Mouse (Mus musculus): ENCODE data around the gene Adam23.

The Adam23 gene

DNA sequence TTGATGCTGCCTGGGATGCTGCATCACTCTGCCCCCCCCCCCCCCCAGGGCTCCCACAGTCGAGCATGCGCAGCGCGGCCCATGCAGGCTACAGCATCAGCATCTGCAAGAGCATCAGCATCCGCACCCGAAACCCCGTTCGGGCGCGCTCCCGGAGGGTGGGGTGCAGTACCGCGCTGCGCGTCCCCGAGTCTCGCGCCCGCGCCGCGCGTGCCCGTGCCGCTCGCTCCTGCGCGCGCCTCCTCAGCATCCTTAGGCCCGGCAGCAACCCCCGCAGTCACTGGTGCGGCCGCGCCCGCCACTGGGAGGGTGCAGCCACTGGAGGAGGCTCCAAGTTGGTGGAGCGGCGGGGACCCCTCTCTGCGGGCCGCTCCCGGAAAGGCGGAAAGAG lies at the start of gene Adam23:
Adam23 (plus strand) TSS at position 236 of the 391 bp plus-strand sequence.
- DNase-seq = peak; percentile 15 to 39

- no peak for DNase-seq
Measured at GRCm38 (mm10) chr1:63401130-63401529, 44.6 kb upstream of the Adam23 start.

DNA sequence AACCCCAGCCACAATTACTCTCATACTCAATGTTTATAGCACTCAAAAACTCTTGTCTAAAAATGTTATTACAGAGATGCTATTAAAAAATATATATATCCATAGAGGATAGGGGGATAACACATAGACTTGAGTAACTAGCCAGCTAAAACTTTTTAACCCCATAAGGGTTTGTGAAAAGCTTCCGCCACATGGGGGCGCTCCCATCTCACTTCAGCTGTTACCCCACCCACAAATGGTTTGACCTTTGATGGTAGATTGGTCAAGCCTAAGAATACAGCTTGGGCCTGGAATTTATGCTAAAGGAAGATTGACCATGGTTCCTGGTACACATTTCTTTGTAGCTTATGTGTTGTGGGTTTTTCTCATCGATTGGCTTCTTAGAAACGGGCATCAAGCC lies 42.1 kb upstream of the Adam23 start:
- peak in 1 of 2 experiments; percentile 20 for DNase-seq

GRCm38 (mm10) chr1:63408344-63408743 lies 37.3 kb upstream of the Adam23 start:
- DNase-seq = no peak

DNA sequence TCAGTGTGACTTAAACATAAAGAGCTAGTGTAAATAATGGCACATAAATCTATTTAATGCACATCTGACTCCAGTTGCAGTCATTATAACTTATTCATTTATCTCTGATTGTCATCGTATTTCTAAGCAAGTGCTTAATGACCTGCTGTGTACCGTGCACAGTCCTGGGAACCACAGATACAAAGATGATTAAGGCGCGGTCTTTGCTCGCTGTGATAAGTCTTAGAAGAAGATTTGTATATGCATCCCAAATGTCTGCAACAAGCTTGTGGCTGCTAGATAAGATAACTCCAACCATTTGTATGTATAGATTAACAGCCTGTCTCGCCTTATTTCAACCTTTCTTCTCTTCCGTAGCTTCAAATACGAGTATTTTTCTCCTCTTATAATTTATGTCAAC lies 27.2 kb upstream of the Adam23 start:
- DNase-seq = no peak

GRCm38 (mm10) chr1:63430668-63431067 lies 15.0 kb upstream of the Adam23 start:
- peak; percentile 39 to 66 for DNase-seq

GRCm38 (mm10) chr1:63431166-63431565 lies 14.5 kb upstream of the Adam23 start:
- DNase-seq = no peak

DNA sequence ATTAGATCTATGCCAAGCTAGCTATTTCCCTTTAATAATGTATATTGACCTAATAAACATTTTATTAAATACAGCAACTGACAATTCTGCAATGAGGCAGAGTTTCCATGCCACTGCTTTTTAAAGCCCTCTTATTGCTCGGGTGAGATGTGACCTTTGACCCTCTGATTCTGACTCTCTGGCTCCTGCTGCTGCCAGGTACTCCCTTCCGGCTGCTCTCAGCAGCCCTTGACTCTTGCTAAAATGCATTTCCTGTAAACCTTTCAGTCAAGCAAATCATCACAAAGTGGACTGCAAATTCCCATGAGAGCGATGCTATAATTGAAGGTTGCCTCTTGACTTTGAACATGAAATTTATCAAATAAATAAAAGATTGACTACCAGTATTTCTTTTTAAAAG lies 13.8 kb upstream of the Adam23 start:
- no peak for DNase-seq

- no peak for DNase-seq
Measured at GRCm38 (mm10) chr1:63434052-63434451, 11.6 kb upstream of the Adam23 start.

GRCm38 (mm10) chr1:63437529-63437928 lies 8.2 kb upstream of the Adam23 start:
- no peak for DNase-seq

DNA sequence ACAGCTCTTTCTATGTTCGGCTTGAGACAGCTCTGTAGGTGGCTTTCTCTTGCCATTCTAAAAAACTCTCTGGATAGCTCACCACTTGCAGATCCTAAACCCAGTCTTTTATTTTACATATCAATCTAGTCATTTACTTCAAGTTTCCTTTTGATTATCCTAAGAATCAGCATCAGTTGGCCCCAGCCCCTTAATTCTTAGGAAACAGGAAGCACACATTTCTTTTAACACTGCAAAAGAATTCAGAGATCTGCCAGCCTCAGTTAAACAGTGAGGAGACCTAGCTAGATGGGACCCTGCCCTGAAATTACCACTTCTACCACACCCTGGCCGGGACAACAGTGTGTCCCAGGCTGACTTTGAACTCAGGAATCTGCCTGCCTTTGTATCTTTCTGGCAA lies 3.5 kb upstream of the Adam23 start:
- no peak for DNase-seq

- no peak for DNase-seq
Measured at GRCm38 (mm10) chr1:63442616-63443015, 3.1 kb upstream of the Adam23 start.

DNA sequence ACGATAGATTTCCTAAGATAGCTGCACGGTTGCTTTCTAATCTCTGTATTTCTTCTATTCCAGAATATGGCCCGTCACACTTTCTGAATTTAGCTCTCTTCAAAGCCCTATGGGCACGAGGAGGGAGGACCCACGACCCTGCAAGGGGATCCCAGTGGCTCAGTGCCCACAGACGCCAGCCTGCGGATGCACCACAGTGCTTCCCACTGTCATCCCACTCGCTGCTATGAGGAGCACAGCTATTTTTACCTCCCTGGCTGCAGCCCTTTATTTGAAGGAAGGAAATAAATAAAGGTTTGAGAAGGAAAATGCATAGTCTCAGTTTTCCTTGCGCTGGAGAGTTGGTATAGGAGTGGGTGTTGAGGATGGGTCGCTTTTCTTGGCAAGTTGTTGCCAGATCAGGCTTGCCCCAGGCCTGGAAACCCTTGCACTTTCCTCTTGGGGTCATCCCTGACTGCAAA lies 512 bp upstream of the Adam23 start:
- DNase-seq = no peak

DNA sequence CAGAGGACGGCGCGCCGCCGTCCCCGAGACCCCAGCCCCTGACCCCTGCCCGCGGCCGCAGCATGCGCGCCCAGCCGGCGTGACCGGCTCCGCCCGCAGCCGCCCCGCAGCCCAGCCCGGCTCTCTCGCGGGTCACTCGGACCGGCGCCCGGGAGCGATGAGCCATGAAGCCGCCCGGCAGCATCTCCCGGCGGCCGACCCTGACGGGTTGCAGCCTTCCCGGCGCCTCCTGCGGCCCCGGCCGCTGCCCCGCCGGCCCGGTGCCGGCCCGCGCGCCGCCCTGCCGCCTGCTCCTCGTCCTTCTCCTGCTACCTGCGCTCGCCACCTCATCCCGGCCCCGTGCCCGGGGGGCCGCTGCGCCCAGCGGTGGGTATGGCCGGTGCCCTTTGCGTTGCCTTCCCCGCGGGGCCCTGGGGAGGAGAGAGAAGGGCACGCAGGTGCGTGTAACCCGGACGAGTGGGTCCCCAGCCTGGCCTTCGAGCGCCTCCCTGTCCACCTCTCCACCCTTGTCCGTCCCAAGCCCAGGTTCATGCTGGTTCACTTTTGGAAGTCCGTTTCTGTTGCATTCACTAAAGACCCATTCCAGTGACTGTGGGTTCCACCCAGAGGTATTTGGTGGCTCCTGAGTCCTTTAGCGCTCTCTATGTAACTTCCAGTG lies 485 bp downstream of the Adam23 start:
- no peak for DNase-seq

DNA sequence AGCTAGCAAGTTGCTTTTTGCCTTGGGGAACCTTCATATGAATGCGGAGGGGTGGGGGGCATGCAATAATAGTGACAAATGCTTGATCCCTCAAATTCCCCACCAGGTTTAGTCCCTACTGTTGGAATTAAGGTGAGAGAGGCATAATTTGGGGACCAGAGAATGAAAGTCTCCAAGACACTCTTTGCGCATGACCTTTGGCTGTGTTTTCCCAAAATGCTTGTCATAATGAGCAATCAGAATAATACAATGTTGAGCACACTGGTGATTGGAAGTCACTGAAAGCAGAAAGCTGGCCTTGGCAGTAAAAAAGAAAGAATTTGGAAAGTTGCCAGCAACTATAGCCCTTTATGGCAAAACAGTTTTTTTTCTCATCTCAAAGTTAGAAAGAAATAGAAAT lies 1.0 kb downstream of the Adam23 start:
- DNase-seq = no peak

- no peak for DNase-seq
Measured at GRCm38 (mm10) chr1:63450091-63450490, 4.4 kb downstream of the Adam23 start.

DNA sequence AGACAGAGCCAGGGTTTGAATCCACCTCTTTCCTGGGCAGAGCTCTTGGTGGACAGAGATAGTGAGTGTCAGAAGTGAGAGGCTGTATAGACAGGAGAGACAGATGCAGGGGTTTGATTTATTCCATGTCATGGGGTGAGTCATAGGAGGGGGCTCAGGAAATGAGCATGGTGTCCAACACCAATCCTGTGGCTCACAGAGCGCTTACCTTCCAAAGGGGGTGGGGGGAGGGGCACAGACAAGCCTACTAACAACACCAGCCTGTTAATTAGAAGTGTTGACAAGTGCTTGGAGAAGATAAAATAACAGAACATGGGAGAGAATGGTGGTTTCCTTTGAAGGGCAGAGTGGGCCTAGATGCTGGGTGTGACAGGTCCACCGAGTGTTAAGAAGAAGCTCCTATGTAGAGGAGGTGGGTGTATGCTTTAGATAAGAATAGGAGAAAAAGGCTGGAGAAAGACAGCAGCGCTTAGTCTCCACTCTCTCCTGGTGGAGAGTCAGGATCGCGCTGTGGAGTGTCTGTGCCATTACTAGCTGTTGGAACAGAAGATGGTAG lies 7.7 kb downstream of the Adam23 start:
- no peak for DNase-seq

- no peak for DNase-seq
Measured at GRCm38 (mm10) chr1:63457801-63458519, 12.3 kb downstream of the Adam23 start.

DNA sequence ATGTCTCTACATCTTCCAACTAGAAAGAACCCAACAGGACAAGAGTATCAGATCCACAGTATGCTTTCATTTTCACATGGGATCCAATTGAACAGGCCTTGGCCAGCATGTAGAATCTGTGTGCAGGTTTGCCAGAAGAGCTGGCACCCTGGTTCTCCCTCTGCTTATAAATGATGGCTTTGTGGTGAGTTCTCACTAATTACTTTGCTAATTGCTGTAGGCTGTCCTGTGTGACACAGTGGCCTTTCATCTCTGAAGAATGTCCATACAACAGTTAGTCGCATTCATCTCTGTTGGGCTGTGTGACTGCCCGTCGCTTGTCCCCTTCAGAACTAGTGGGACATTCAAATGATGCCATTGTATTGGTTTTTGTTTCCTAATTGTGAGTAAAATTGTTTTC lies 13.5 kb downstream of the Adam23 start:
- no peak for DNase-seq

DNA sequence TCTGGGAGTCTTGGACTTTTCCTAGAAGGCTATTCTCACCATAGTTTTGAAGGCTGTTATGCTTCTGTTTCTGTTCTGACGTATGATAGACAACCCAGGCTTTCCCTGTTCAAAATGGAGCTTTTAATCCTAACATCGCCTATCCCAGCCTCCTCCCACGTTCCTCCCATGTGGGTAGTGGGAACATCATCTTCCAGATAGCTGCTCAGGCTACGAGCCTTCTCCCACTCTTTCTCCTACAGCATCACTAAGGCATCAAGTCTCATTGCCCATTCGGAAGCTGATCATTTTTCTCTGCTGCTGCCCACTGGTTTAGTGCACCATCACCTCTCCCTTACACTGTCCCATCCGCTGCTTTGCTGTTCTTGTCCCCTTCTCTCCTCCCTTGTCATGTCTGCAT lies 14.2 kb downstream of the Adam23 start:
- DNase-seq = no peak

- DNase-seq = no peak
Measured at GRCm38 (mm10) chr1:63464441-63464840, 18.8 kb downstream of the Adam23 start.

DNA sequence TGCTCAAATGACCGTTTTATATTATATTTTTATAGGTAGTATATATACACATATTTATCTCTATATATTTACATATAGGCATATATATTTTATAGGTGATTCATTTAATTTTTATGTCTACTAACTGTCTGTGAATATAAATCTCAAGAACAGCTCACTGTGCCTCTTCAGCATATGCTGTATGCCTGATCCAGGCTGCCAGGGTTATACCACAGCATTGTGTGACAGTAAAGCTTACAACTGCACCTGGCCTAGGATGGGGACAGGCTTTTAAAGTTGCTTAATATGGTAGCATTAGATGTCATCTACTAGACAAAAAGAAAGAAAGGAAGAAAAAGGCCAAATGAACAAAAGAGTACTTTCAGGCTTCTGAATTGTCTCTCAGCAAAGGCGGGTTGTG lies 27.6 kb downstream of the Adam23 start:
- no peak for DNase-seq

- no peak for DNase-seq
Measured at GRCm38 (mm10) chr1:63473696-63474095, 28.0 kb downstream of the Adam23 start.

DNA sequence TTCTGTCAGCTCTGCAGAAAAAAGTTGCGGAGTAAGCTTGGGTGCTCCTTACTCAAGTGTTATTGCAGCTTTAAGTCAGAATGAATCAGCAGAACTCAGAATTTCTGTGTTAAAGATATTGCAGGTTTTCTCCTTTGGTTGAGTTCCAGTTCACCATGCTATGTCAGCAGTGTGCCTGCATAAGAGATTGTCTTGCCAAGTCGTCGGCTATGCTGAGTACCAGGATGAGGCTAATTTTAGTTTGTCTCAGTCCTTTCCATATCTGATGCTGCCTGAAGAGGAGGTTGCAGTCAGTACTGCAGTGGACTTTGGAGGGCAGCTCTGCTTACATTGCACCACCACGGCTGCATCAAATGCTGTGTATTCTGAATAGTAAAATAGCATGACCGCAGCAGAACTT lies 33.3 kb downstream of the Adam23 start:
- no peak for DNase-seq
